Mouse (Mus musculus) frontal cortex, postnatal 25 days (tissue): ENCODE measurements around the gene Iqschfp.

ENCODE experiments used
- DNase-seq, 2 experiments: peaks; one replicate each; pipeline ENCODE4 v3.0.0; 2022; ENCODE audit warnings: low spot score in 2 of 2

Iqschfp gene

GRCm38 (mm10) chr3:68632714-68633113 lies 740.7 kb downstream of the Iqschfp start:
- DNase-seq, result no peak

- DNase-seq, result no peak
Measured at GRCm38 (mm10) chr3:68633577-68633976, 741.5 kb downstream of the Iqschfp start.

GRCm38 (mm10) chr3:68637960-68638359 lies 745.9 kb downstream of the Iqschfp start:
- no peak for DNase-seq

- no peak for DNase-seq
Measured at GRCm38 (mm10) chr3:68638703-68639102, 746.7 kb downstream of the Iqschfp start.

- DNase-seq, result no peak
Measured at GRCm38 (mm10) chr3:68642935-68643334, 750.9 kb downstream of the Iqschfp start.

- no peak for DNase-seq
Measured at GRCm38 (mm10) chr3:68646387-68647130, 754.5 kb downstream of the Iqschfp start.

GRCm38 (mm10) chr3:68647282-68647681 lies 755.2 kb downstream of the Iqschfp start:
- DNase-seq, result no peak

- DNase-seq, result no peak
Measured at GRCm38 (mm10) chr3:68650251-68650650, 758.2 kb downstream of the Iqschfp start.

- no peak for DNase-seq
Measured at GRCm38 (mm10) chr3:68656607-68657352, 764.7 kb downstream of the Iqschfp start.

- DNase-seq, result no peak
Measured at GRCm38 (mm10) chr3:68657589-68658245, 765.7 kb downstream of the Iqschfp start.

- DNase-seq, result no peak
Measured at GRCm38 (mm10) chr3:68659996-68660395, 768.0 kb downstream of the Iqschfp start.

GRCm38 (mm10) chr3:68660538-68660937 lies 768.5 kb downstream of the Iqschfp start:
- no peak for DNase-seq

GRCm38 (mm10) chr3:68662386-68662785 lies 770.4 kb downstream of the Iqschfp start:
- DNase-seq, result no peak

GRCm38 (mm10) chr3:68664337-68664736 lies 772.3 kb downstream of the Iqschfp start:
- DNase-seq, result no peak

GRCm38 (mm10) chr3:68666377-68666776 lies 774.3 kb downstream of the Iqschfp start:
- DNase-seq, result no peak

- DNase-seq, result no peak
Measured at GRCm38 (mm10) chr3:68667852-68668251, 775.8 kb downstream of the Iqschfp start.

GRCm38 (mm10) chr3:68669418-68669974 lies 777.5 kb downstream of the Iqschfp start:
- no peak for DNase-seq

GRCm38 (mm10) chr3:68674721-68675120 lies 782.7 kb downstream of the Iqschfp start:
- DNase-seq, result no peak

- no peak for DNase-seq
Measured at GRCm38 (mm10) chr3:68675216-68675835, 783.3 kb downstream of the Iqschfp start.
